Mouse (Mus musculus): Measurements from ENCODE around the gene Drd4.
A peak's percentile ranks its signal among the peaks of the same experiment; 100 is the strongest.

The Drd4 gene

DNA sequence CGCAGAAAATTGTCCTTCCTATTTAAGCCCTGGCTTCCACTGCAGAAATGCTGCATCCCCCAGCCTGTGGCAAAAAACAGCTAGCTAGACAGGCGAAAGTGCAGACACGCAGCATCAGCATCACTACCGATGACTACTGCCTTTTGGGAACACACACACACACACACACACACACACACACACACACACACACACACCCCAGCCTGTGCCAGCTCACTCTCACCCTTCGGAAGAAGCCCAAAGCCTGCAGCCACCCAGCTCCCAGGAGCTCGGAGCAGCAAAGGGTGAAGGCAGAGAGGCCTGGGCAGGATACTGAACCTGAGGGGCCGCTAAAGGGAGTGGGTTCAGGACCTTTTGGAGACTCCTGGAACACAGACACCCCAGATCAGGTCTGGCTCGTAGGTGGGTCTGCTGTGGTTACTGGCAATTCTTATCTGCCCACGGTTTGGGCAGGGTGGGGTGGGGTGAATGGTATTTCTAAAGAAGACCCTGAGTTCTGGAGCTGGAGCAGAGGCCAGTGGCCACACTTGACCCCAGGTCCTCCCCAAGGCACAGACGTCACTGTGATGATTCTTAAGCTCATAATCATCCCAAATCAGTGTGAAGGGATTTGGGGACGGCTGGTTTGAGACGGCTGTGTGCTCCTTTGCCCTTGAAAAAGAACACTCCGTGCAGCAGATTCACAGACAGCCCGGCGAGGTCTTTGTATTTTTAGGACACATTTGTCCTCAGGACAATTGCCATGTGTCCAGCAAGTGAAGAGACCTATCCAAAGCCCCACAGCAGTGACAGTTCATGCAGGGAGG is 980 bp downstream of the Drd4 start:
- DNase-seq (ENCODE audit: low read depth, low spot score) = no peak

DNA sequence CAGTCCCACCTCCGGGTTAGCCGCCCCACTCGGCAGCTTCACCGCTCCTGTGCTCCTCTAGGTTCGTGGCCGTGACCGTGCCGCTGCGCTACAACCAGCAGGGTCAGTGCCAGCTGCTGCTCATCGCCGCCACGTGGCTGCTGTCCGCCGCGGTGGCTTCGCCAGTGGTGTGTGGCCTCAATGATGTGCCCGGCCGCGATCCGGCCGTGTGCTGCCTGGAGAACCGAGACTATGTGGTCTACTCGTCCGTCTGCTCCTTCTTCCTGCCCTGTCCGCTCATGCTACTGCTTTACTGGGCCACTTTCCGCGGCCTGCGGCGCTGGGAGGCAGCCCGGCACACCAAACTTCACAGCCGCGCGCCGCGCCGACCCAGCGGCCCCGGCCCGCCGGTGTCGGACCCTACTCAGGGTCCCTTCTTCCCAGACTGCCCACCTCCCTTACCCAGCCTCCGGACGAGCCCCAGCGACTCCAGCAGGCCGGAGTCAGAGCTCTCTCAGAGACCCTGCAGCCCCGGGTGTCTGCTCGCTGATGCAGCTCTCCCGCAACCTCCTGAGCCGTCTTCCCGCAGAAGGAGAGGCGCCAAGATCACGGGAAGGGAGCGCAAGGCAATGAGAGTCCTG is 2.2 kb downstream of the Drd4 start:
- no peak for DNase-seq (ENCODE audit: low read depth, low spot score)

DNA sequence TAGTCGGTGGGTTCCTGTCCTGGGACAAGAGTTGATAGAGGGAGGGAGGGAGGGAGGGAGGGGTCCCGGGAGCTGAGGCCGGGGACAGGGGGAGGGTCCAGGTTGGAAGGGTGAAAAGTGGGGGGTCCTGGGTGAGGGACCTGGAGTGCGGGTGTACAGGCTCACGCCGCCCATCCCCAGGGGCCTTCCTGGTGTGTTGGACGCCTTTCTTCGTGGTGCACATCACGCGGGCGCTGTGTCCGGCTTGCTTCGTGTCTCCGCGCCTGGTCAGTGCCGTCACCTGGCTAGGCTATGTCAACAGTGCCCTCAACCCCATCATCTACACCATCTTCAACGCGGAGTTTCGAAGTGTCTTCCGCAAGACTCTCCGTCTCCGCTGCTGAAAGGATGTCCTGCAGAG is 2.7 kb downstream of the Drd4 start:
- DNase-seq (ENCODE audit: low read depth, low spot score) = no peak

- DNase-seq (ENCODE audit: low read depth, low spot score) = no peak
Observed at GRCm38 (mm10) chr7:141297926-141298650, 6.3 kb downstream of the Drd4 start.

- DNase-seq (ENCODE audit: low read depth, low spot score) = no peak
Observed at GRCm38 (mm10) chr7:141299175-141299574, 7.4 kb downstream of the Drd4 start.

DNA sequence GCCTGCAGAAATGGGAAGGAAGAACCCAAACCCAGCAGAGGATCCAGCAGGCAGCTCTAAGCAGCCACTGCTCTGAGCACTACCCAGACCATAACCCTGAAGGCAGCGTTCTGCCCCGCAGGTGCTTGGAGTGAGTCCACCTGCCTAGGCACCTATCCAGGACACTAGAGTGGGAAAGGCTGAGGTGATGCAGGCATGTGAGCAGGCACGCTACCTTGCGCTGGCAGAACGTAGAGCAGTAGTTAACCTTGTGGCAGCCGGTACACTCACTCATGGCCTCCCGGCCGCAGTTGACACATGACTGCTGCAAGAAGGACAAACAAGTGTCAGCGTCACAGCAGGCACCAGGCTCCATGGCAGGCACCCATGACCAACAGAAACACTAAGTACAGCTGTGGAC is 9.6 kb downstream of the Drd4 start:
- no peak for DNase-seq (ENCODE audit: low read depth, low spot score)

- no peak for DNase-seq (ENCODE audit: low read depth, low spot score)
Observed at GRCm38 (mm10) chr7:141302702-141303268, 11.0 kb downstream of the Drd4 start.

GRCm38 (mm10) chr7:141304537-141304936 is 12.7 kb downstream of the Drd4 start:
- no peak for DNase-seq (ENCODE audit: low read depth, low spot score)

- no peak for DNase-seq (ENCODE audit: low read depth, low spot score)
Observed at GRCm38 (mm10) chr7:141314416-141314815, 22.6 kb downstream of the Drd4 start.

DNA sequence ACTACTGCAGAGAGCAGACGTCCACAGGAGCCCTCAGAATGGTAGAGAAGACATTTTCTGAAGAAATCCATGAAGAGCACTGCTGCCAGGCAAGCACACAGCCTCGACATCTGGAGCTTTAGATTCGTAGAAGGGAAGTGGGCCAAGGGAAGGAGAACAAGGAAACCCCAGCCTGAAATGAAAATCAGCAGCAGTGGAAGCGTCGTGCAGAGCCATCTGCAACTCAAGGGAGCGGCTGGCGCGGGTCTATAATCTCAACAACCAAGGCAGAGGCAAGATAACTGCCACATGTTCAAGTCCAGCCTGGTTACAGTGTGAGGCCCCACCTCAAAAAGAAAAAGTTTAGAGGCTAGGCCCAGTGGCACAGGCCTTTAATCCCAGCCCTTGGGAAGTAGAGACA is 23.3 kb downstream of the Drd4 start:
- DNase-seq (ENCODE audit: low read depth, low spot score) = no peak

GRCm38 (mm10) chr7:141315974-141316373 is 24.2 kb downstream of the Drd4 start:
- no peak for DNase-seq (ENCODE audit: low read depth, low spot score)

- DNase-seq (ENCODE audit: low read depth, low spot score) = no peak
Observed at GRCm38 (mm10) chr7:141317619-141318132, 25.9 kb downstream of the Drd4 start.

GRCm38 (mm10) chr7:141319446-141319845 is 27.6 kb downstream of the Drd4 start:
- DNase-seq (ENCODE audit: low read depth, low spot score) = no peak

DNA sequence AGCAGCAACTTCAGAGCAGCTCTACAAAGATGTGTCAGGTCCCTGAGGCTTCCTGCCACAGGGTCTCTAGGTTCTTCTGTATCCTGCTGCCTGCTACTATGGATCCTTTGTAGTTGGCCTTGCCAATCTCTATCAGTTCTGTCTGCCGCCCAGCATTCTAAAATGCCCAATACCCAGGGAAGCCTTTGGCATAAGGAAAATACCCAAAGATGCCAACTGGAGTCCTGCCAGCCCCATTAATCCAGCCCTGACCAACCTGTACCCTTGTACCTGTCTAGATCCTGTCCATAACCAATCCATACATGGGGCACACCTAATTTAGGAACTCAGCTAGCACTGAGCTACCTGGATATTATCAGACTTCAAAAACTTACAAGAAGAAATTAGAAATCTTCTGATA is 32.9 kb downstream of the Drd4 start:
- DNase-seq (ENCODE audit: low read depth, low spot score) = no peak

GRCm38 (mm10) chr7:141326546-141327446 is 35.0 kb downstream of the Drd4 start:
- DNase-seq (ENCODE audit: low read depth, low spot score) = no peak

- DNase-seq (ENCODE audit: low read depth, low spot score) = peak; percentile 96
Observed at GRCm38 (mm10) chr7:141327469-141328372, 35.9 kb downstream of the Drd4 start, which contains the start of the genes Deaf1 and Tmem80. Gene Deaf1 (minus strand): TSS chr7:141327690. Gene Tmem80 (plus strand): TSS chr7:141327739.

DNA sequence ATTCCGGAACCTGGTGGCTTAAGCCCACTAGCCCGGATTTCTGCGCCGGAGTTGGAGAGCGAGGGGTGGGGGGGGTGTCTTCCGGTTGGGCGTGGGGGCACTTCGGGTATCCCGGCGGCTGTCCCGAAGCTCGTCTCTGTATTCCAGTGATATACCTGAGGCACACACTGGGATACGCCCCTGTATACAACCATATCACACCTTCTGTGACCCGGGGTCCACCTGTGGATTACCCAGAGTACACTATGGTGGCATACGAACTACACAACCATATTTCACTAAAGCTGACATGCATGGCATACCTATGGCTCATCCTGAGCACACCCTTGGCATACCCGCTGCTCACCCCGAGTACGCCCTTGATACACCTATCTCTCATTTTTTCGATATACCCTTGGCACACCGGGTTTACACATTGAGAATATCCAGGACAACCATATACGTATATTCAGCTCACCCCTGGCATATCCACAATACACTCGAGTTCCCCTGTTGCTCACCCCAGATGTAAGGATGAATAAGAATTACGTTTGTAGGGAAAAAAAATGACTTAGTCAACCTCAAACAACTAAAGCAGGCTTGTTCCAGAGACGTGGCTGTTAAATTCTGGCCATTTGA is 36.7 kb downstream of the Drd4 start:
- no peak for DNase-seq (ENCODE audit: low read depth, low spot score)

DNA sequence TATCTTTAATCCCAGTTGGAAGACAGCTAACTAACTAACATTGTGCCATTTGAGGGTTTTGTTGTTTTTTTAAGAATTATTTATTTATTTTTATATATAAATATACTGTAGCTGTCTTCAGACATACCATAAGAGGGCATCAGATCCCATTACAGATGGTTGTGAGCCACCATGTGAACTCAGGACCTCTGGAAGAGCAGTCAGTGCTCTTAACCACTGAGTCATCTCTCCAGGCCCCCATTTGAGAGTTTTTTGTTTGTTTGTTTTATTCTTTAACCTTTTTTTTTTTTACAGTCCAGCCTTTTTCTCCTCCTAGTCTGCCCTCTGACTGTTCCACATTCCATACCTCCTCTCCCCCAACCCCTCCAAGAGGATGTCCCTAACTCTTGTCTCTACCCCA is 38.9 kb downstream of the Drd4 start:
- DNase-seq (ENCODE audit: low read depth, low spot score) = no peak

- DNase-seq (ENCODE audit: low read depth, low spot score) = no peak
Observed at GRCm38 (mm10) chr7:141331990-141332389, 40.2 kb downstream of the Drd4 start.

Measured in telencephalon, adult 2 months (tissue).